Mouse (Mus musculus) MEL (cell line): ENCODE data around the gene Bcl2l10. TPM values are rescaled to one million over a fixed set of nuclear protein-coding genes. Genes with fewer than 3 reads are reported as not detected.

Source experiments
- DNase-seq: peaks from one replicate; pipeline ENCODE4 v3.0.0; 2011; ENCODE audit warnings: low read depth, low spot score
- H3K27ac ChIP-seq: 2 replicates; pipeline ENCODE4 v1.5.1; 2012; ENCODE audit warnings: low read depth, mild to moderate bottlenecking, control low read depth, low read length, moderate library complexity; ENCODE audit not compliant: control insufficient read depth
- H3K27me3 ChIP-seq, 2 experiments: fragments of 150-350 bp in 1 of 2; sonication (generic) in 1 of 2; 2 replicates each; pipeline ENCODE4 v1.6.1; 2012; ENCODE audit warnings: low read length in 2 of 2, mild to moderate bottlenecking in 2 of 2, improper control_type of control experiment in 1 of 2, moderate library complexity in 1 of 2; ENCODE audit not compliant: insufficient read depth in 2 of 2, control insufficient read depth in 1 of 2
- H3K36me3 ChIP-seq, 2 experiments: 2 replicates each; pipeline ENCODE4 v1.6.1; 2012 to 2014; ENCODE audit warnings: low read length in 2 of 2, improper control_type of control experiment in 1 of 2, inconsistent platforms in 1 of 2, mild to moderate bottlenecking in 1 of 2; ENCODE audit not compliant: insufficient read depth in 2 of 2, control insufficient read depth in 1 of 2
- H3K4me1 ChIP-seq, 2 experiments: fragments of 150-350 bp in 1 of 2; sonication (generic) in 1 of 2; 2 replicates each; pipeline ENCODE4 v1.6.1; 2012; ENCODE audit warnings: low read length in 2 of 2, improper control_type of control experiment in 1 of 2, mild to moderate bottlenecking in 1 of 2; ENCODE audit not compliant: insufficient read depth in 2 of 2, control insufficient read depth in 1 of 2
- H3K4me3 ChIP-seq, 2 experiments: fragments of 150-350 bp in 1 of 2; sonication (generic) in 1 of 2; 2 replicates each; pipeline ENCODE4 v1.5.1; 2012; ENCODE audit warnings: low read depth in 2 of 2, low read length in 2 of 2, mild to moderate bottlenecking in 2 of 2, moderate library complexity in 2 of 2, control low read depth in 1 of 2, improper control_type of control experiment in 1 of 2; ENCODE audit not compliant: control insufficient read depth in 1 of 2, insufficient read depth in 1 of 2
- H3K79me2 ChIP-seq: 2 replicates; pipeline ENCODE4 v1.6.1; 2012; ENCODE audit warnings: mild to moderate bottlenecking, low read length, moderate library complexity; ENCODE audit not compliant: control insufficient read depth, poor library complexity, insufficient read depth
- H3K9ac ChIP-seq: 2 replicates; pipeline ENCODE4 v1.6.1; 2012; ENCODE audit warnings: low read depth, mild to moderate bottlenecking, control low read depth, low read length, moderate library complexity; ENCODE audit not compliant: control insufficient read depth, poor library complexity, severe bottlenecking
- H3K9me3 ChIP-seq: fragments of 150-350 bp; sonication (generic); replicated peaks from 2 replicates; pipeline ENCODE4 v1.6.1; 2012; ENCODE audit warnings: mild to moderate bottlenecking, low read length, improper control_type of control experiment, moderate library complexity; ENCODE audit not compliant: insufficient read depth
- BHLHE40 ChIP-seq: IDR thresholded peaks from 2 replicates; pipeline ENCODE4 v1.6.1; 2012; ENCODE audit warnings: low read depth, mild to moderate bottlenecking, inconsistent platforms, low read length, improper control_type of control experiment, borderline replicate concordance
- CHD1 ChIP-seq: IDR thresholded peaks from 2 replicates; pipeline ENCODE4 v1.6.1; 2012; ENCODE audit warnings: low read depth, mild to moderate bottlenecking, inconsistent platforms, low read length, improper control_type of control experiment
- CHD2 ChIP-seq: IDR thresholded peaks from 2 replicates; pipeline ENCODE4 v1.6.1; 2011; ENCODE audit warnings: low read length, improper control_type of control experiment
- CTCF ChIP-seq, 3 experiments: IDR thresholded peaks in 2 of 3; conservative IDR thresholded peaks in 1 of 3; 2 replicates each; pipeline ENCODE4 v1.5.1; 2011 to 2012; ENCODE audit warnings: low read length in 3 of 3, low read depth in 2 of 3, mild to moderate bottlenecking in 2 of 3, improper control_type of control experiment in 1 of 3, inconsistent platforms in 1 of 3, mixed read lengths in 1 of 3, moderate library complexity in 1 of 3; ENCODE audit not compliant: control insufficient read depth in 1 of 3, insufficient read depth in 1 of 3, poor library complexity in 1 of 3, severe bottlenecking in 1 of 3
- ETS1 ChIP-seq: IDR thresholded peaks from 2 replicates; pipeline ENCODE4 v1.6.1; 2012; ENCODE audit warnings: low read depth, mild to moderate bottlenecking, inconsistent platforms, low read length, improper control_type of control experiment, moderate library complexity
- HCFC1 ChIP-seq: IDR thresholded peaks from 2 replicates; pipeline ENCODE4 v1.6.1; 2012; ENCODE audit warnings: low read depth, mild to moderate bottlenecking, inconsistent platforms, low read length, improper control_type of control experiment, moderate library complexity
- MAFK ChIP-seq: IDR thresholded peaks from 2 replicates; pipeline ENCODE4 v1.6.1; 2011; ENCODE audit warnings: low read depth, mild to moderate bottlenecking, low read length, improper control_type of control experiment, borderline replicate concordance
- MAZ ChIP-seq: IDR thresholded peaks from 2 replicates; pipeline ENCODE4 v1.6.1; 2012; ENCODE audit warnings: low read depth, mild to moderate bottlenecking, inconsistent platforms, low read length, improper control_type of control experiment
- MEF2A ChIP-seq: IDR thresholded peaks from 2 replicates; pipeline ENCODE4 v1.6.1; 2014; ENCODE audit warnings: low read depth, mild to moderate bottlenecking, inconsistent platforms, low read length, improper control_type of control experiment; ENCODE audit not compliant: poor library complexity, insufficient replicate concordance, severe bottlenecking; ENCODE audit errors: extremely low read depth
- MYB ChIP-seq: IDR thresholded peaks from 2 replicates; pipeline ENCODE4 v1.6.1; 2011; ENCODE audit warnings: mild to moderate bottlenecking, low read depth, low read length, improper control_type of control experiment
- MYC ChIP-seq: IDR thresholded peaks from 2 replicates; pipeline ENCODE4 v1.6.1; 2011; ENCODE audit warnings: low read depth, mild to moderate bottlenecking, low read length, improper control_type of control experiment, moderate library complexity
- RAD21 ChIP-seq: IDR thresholded peaks from 2 replicates; pipeline ENCODE4 v1.6.1; 2011; ENCODE audit warnings: mild to moderate bottlenecking, low read depth, low read length, improper control_type of control experiment
- RCOR1 ChIP-seq: IDR thresholded peaks from 2 replicates; pipeline ENCODE4 v1.6.1; 2012; ENCODE audit warnings: low read depth, mild to moderate bottlenecking, inconsistent platforms, low read length, improper control_type of control experiment
- SMC3 ChIP-seq: IDR thresholded peaks from 2 replicates; pipeline ENCODE4 v1.6.1; 2011; ENCODE audit warnings: low read depth, low read length, improper control_type of control experiment
- TAL1 ChIP-seq: IDR thresholded peaks from 2 replicates; pipeline ENCODE4 v1.6.1; 2012; ENCODE audit warnings: mild to moderate bottlenecking, inconsistent platforms, low read length, moderate library complexity, mixed read lengths
- TBP ChIP-seq: IDR thresholded peaks from 2 replicates; pipeline ENCODE4 v1.8.0; 2011; ENCODE audit warnings: low read depth, low read length, improper control_type of control experiment
- TCF12 ChIP-seq: IDR thresholded peaks from 2 replicates; pipeline ENCODE4 v1.6.1; 2014; ENCODE audit warnings: low read depth, mild to moderate bottlenecking, inconsistent platforms, low read length, improper control_type of control experiment, moderate library complexity
- ZKSCAN1 ChIP-seq: IDR thresholded peaks from 2 replicates; pipeline ENCODE4 v1.6.1; 2012; ENCODE audit warnings: low read depth, mild to moderate bottlenecking, inconsistent platforms, low read length, improper control_type of control experiment, moderate library complexity
- ZMIZ1 ChIP-seq: IDR thresholded peaks from 2 replicates; pipeline ENCODE4 v1.6.1; 2012; ENCODE audit warnings: low read depth, mild to moderate bottlenecking, inconsistent platforms, low read length, improper control_type of control experiment, moderate library complexity
- polyA plus RNA-seq, 2 experiments: library from polyadenylated mRNA; stranded (reverse) in 1 of 2; unstranded in 1 of 2; fragments of >175 nt in 1 of 2; fragments of >200 nt in 1 of 2; gene quantifications; 2 replicates each; pipeline versions ENCODE4 v1.2.1 to v1.2.4; 2012; ENCODE audit warnings: low replicate concordance in 2 of 2, low read depth in 1 of 2; ENCODE audit not compliant: insufficient read length in 2 of 2, insufficient read depth in 1 of 2, missing spikeins in 1 of 2
- total RNA-seq: library from RNA; depleted of rRNA; stranded (reverse); fragments of 300-350 nt; gene quantifications from 2 replicates; pipeline ENCODE4 v1.2.3, GENCODE M21; 2012

Gene Bcl2l10
- total and polyA plus RNA-seq, 3 experiments, result not detected

DNA sequence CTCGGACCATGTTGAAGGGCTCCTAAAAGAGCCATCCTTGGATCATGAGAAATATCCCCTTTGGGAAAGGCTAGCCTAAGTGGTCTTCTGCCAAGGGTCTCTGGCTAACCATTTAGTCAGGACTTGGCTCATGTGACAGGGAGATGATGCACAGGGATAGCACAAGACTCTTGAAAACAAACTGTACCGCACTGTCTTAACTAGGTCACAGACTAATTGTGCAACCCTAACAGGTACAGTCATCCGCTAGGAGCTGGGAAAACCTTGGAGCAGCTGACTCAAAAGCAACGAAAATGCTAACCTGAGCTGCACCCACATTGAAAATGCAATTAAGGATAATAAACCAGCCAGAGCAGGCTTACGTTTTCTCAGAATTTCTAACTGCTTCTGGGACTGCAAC is 18.6 kb downstream of the Bcl2l10 start:
- Histone ChIP-seq H3K27ac (no peak overlapping the region), H3K4me1 (0 out of 4 replicates have a peak, but pooled peaks cover 0 to 5% of the 10 kb centered on the region in 2 experiments), H3K9ac (no peak overlapping the region), H3K79me2 (no peaks in the 10 kb centered on the region), H3K27me3 (no peaks in the 10 kb centered on the region), H3K36me3 (0 out of 4 replicates have a peak, but pooled peaks cover 0 to 3% of the 10 kb centered on the region in 2 experiments), H3K4me3 (no peak overlapping the region), H3K9me3 (no peaks in the 10 kb centered on the region)
- TF ChIP-seq CTCF (IDR thresholded peaks at IDR 0.05 in 2 of 3, conservative IDR thresholded peaks at IDR 0.05 in 1 of 3; ENCODE audit: control insufficient read depth in 1 of 3, insufficient read depth in 1 of 3, low read depth in 2 of 3, low read length in 3 of 3, poor library complexity in 1 of 3, severe bottlenecking in 1 of 3) (no peak), CHD2 (no peak), ETS1 (no peak), MAZ (no peak), MAFK (no peak), MYB (no peak)
- DNase-seq, result no peak

DNA sequence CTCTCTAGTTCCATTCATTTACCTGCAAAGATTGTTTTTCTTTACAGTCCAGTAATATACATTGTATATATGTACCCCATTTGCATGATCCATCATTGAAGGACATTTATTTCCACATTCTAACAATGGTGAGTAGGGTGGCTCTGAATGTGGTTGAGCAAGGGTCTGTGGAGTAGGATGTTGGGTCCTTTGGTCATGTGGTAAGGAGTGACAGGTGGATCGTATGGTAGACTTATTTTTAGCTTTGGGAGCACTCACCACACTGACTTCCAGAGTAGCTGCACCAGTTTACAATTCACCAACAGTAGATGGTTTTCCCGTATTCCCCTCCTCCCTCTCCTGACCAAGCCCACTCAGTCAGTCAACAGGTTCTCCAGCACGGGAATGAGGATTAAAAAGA is 21.2 kb downstream of the Bcl2l10 start:
- Histone ChIP-seq H3K79me2 (no peaks in the 10 kb centered on the region), H3K36me3 (no peaks in the 10 kb centered on the region), H3K4me1 (0 out of 4 replicates have a peak, but pooled peaks cover 0 to 2% of the 10 kb centered on the region in 2 experiments), H3K9ac (no peak overlapping the region), H3K4me3 (no peak overlapping the region), H3K27me3 (no peaks in the 10 kb centered on the region), H3K9me3 (no peaks in the 10 kb centered on the region), H3K27ac (no peak overlapping the region)
- TF ChIP-seq MEF2A (no peak), CHD1 (no peak), ZKSCAN1 (no peak)
- DNase-seq, result no peak

DNA sequence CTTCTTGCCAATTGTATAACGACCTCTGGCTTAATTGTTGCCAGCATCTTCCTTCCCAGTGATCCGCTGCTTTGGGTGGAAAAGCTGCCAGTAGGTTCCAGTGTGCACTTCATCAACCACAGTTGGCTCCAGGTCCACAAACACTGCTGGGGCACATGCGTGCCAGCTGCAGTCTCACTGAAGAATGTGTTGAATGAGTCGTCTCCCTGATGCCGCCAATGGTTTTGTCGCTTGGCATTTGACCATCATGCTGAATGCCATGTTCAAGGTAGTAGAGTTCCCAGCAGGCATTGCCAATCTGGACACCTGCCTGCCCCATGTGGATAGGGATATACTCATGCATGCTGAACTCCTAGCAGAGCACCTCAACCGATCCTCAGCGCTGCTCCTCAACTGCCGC is 28.0 kb downstream of the Bcl2l10 start:
- Histone ChIP-seq H3K79me2 (no peaks in the 10 kb centered on the region), H3K27me3 (no peaks in the 10 kb centered on the region), H3K4me3 (no peak overlapping the region), H3K9ac (no peak overlapping the region), H3K36me3 (no peaks in the 10 kb centered on the region), H3K4me1 (no peaks in the 10 kb centered on the region), H3K9me3 (no peaks in the 10 kb centered on the region), H3K27ac (no peak overlapping the region)
- TF ChIP-seq MYC (no peak), MYB (no peak), HCFC1 (no peak), BHLHE40 (no peak), CTCF (IDR thresholded peaks at IDR 0.05 in 2 of 3, conservative IDR thresholded peaks at IDR 0.05 in 1 of 3; ENCODE audit: control insufficient read depth in 1 of 3, insufficient read depth in 1 of 3, low read depth in 2 of 3, low read length in 3 of 3, poor library complexity in 1 of 3, severe bottlenecking in 1 of 3) (no peak), TBP (no peak), ZMIZ1 (no peak), RCOR1 (no peak), CHD1 (no peak), RAD21 (no peak), TCF12 (no peak), TAL1 (no peak), MAZ (no peak), MAFK (no peak), SMC3 (no peak), MEF2A (no peak)
- DNase-seq, result no peak
